Mouse (Mus musculus) kidney, adult 18-20 months (tissue): Measurements from ENCODE around the gene Ppp4r4.
A peak's percentile ranks its signal among the peaks of the same experiment; 100 is the strongest.
"Not testable (repeated sequence)": the region's sequence is repeated elsewhere in the genome, so short reads cannot be mapped to it uniquely, and the experiment has no call there.

Experiments used
- DNase-seq: peaks from one replicate; pipeline ENCODE4 v3.0.0; 2021

The Ppp4r4 gene

DNA sequence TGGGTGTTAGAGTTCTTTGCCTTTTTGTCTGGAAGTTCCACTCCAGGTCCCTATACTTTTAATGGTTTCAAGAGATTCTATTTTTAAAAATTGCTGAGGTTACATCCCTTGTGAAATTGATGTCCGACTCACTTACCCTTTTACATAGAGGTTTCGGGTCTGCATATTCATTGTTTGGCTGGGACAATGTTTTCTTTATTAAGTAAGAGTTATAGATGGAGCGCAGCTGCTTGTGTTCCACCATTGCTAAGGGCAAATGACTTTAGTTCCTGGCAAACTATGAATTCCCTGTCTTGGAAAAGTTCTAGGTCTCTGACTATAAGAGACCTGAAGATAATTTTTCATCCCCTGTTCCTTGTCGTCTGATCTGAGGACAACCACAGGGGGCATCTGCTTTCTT, 8.3 kb downstream of the Ppp4r4 start:
- DNase-seq: no peak

GRCm38 (mm10) chr12:103543351-103543750, 11.3 kb downstream of the Ppp4r4 start:
- DNase-seq: no peak

DNA sequence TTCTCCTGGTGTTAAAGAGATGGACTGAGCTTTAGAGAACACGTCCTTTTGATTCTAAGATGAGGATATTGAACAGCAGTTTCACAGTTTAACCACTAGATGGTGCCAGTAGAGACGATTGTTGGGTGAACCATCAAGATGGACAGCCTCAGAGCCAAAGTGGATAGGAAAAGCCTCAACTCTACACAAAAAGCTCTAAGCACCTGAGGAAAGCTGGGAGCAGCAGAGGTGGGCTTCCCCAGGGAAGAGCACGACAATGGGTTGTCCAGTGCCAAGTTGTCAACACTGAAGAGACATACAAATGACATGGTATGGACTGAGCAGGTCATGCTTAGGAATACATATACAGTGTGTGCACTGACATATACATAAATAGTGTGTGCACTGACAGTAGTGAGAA, 12.1 kb downstream of the Ppp4r4 start:
- peak; percentile 20 for DNase-seq

DNA sequence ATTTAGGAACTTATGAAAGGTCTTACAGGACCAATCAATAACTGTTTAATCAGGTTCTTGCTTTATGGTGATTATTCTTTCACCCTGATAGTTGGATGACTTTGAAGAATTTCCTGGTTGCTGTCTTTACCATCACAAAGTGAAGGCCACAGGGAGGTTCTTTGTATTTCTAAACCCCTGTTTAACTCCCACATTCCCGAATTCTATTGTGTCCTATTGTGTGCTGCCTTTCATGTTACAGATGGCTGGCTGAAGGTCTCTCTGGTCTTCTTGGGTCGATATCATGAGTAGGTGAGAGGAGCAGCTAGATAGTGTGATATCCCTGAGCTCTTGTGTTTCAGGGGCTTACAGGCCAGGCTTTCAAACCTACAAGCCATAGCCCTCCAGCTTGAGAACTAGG, 15.4 kb downstream of the Ppp4r4 start:
- no peak for DNase-seq

GRCm38 (mm10) chr12:103548526-103548925, 16.4 kb downstream of the Ppp4r4 start:
- DNase-seq: no peak

GRCm38 (mm10) chr12:103550047-103550446, 18.0 kb downstream of the Ppp4r4 start:
- DNase-seq: no peak

DNA sequence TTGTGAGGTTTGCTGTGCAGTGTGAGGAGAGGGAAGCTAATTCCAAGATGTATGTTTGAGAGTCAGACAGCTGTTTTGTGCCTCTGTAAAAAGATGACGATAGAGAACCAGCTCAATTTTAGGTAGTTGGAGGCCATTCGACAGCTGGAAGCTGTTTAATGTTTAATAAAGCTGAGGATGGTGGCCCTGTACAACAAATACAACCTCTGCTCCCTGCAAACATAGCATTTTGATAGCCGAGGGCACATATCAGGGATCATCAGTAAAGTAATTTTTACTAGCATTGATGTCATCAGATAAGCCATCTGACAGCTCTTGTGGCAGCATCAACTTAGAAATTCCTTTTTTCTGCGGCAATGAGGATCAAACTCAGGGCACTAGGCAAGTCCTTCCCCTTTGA, 19.3 kb downstream of the Ppp4r4 start:
- DNase-seq: no peak

DNA sequence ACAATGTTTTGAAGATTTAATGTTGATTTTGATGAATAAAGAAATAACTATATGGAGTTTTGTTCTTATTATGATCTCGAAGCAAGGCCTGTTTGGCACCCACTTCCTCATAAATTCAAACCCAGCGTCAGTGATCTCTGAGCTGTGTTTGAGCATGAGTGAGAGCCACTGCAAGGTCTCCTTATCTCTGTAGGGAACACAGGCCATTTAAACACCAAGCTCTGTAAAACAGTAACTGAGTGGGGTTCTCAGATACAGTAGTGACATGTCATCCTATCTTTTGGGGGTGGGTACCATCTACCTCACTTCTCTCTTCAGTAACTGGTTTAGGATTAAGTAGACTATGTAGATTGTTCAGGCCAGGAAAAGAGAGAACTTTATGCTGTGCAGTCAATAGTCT, 20.4 kb downstream of the Ppp4r4 start:
- no peak for DNase-seq

DNA sequence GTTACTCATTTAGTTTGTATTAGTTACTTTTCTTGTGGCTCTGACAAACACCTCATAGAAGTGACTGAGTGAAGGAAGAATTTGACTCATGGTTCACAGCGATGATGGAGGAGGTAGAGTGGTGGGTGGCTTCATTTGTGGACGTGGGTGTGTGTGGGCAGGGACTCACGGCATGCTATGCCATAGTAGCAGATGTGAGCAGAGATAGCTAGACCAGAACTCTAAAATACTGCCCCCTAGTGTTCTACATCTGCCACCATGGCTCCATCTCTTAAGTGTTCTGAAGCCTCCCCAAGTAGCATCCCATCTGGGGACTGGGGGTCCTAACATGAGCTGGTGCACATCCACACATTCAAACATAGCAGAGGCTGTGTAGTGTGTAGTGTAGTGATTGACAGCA, 21.4 kb downstream of the Ppp4r4 start:
- no peak for DNase-seq

- DNase-seq: no peak
These were observed 24.8 kb downstream of the Ppp4r4 start for GRCm38 (mm10) chr12:103556856-103557255.

DNA sequence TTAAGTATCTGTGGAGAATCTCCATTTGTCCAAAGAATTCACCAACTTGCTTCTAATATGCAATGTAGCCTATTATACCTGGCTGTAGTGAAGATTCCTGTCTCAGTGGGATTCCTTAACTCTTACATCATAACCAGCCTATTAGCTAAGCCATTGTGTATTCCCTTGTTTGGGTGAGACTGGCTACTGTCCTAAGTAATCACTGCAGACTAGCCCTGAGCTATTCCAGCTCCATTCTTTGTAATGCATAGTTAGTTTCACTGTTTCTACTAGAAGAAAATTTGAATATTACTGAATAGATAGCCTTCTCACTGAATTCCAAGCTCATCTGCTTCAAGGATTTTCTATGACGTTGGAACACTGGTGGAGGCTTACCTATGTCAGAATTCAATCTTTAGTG, 32.6 kb downstream of the Ppp4r4 start:
- no peak for DNase-seq

- no peak for DNase-seq
These were observed 33.1 kb downstream of the Ppp4r4 start for GRCm38 (mm10) chr12:103565151-103565550.

DNA sequence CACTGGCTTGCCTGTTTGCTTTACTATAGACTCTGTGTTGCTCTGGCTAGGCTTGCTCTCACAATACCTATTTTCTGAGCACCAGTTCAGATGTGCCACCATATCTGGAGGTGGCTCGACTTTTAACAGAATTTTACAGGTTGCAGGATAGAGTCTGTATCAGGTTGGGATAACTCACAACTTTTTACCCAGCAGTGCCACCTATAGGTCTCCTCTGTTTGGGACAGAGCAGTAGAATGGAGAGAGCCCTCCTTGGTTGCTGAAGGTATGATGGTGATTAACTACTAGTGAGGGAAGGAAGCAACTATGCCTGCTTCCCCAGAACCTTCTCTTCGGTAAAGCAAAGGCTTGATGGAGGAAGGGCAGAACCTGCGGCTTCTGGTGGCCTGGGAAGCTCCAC, 35.0 kb downstream of the Ppp4r4 start:
- peak; percentile 24 for DNase-seq

DNA sequence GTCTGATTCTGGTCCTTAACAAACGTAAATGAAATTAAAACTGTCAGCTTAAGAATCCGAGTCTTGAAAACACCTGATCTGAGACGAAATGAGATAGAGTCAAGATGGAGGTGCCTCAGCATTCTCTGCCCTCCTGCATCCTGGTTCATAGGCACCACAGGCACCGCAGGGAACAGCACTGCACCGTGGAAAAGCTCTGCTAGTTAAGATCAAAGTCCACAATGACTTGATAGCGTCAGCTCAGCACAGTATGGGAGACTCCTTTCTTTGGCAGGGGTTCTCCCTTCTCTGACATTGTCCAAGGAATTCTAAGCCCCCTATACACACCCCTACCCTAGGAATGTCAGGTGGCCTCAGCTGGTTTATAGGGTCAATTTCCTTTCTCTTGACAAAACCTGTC, 37.6 kb downstream of the Ppp4r4 start:
- peak; percentile 4 for DNase-seq

DNA sequence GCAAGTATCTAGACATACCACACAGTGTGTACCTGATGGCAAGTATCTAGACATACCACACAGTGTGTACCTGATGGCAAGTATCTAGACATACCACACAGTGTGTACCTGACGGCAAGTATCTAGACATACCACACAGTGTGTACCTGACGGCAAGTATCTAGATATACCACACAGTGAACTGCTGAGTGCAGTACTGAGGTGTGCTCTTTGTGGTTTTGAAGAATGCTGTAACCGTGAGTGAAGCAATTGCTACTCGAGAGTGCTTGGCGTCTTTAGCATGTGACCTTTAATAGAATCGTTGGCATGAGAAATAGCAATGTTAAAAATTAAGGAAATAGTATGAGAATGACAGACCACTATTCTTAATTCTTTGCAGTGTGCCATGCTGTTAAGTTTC, 46.1 kb downstream of the Ppp4r4 start:
- not testable (repeated sequence) for DNase-seq

GRCm38 (mm10) chr12:103583771-103584170, 51.7 kb downstream of the Ppp4r4 start:
- DNase-seq: no peak

- no peak for DNase-seq
These were observed 66.3 kb downstream of the Ppp4r4 start for GRCm38 (mm10) chr12:103598411-103598810.

GRCm38 (mm10) chr12:103600364-103600763, 68.3 kb downstream of the Ppp4r4 start:
- DNase-seq: no peak

- no peak for DNase-seq
These were observed 69.8 kb downstream of the Ppp4r4 start for GRCm38 (mm10) chr12:103601839-103602238.

DNA sequence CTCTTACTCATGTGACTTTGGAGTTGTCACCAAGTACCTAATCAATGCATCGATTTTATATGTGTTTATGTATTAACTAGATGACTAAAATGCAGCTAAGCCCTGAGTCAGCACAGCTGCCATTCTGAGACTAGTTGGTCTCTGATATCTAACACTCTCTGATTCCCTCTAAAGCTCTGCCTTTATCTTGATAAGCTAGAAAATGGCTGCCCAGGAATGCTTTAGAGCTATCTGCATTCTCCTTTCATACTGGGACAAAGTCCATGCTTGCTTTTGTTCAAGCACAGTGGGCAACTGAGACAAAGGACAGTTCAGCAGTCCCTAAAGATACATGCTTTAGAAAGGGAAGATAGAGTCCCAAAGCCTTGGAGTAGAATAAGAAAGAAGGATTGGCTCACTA, 83.1 kb downstream of the Ppp4r4 start:
- DNase-seq: no peak

DNA sequence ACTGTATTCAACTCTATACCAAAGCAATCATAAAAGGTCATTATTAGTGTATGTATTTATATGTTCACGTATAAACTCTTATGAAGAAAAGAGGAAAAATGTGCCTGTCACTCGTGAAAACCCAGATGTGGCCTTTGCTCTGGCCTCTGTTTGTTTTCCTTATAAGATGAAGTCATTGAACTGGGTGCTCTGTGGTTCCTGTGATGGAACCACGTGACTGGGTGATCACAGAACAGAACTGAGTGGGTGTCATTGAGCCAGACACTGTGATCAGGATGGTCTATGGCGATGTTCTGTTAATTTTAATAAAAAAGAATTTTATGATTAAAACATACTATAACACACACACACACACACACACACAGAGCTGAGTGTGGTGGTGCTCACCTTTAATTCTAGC, 83.7 kb downstream of the Ppp4r4 start:
- DNase-seq: no peak

DNA sequence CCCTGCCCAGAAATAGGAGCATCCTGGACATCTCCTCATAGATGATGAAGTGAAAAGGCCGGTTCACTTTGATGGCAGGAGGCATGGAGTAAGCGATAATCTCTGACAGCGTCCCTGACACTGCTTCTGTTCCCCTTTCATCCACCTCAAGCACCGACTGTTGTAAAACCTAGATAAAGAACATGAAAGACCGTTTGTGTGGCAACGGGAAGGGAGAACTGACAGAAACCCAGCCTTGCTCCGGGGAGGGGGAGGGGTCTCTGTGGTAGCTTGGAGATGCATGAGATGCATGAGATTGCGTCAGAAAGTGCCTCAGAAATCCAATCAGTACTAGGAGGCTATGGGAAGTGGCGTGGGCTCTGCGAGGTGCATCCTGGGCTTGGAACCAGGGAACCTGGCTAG, 84.8 kb downstream of the Ppp4r4 start:
- no peak for DNase-seq

GRCm38 (mm10) chr12:103631203-103631612, 99.1 kb downstream of the Ppp4r4 start, which contains the start of gene Serpina10:
TSS of gene Serpina10 (minus strand) at chr12:103631444.
- DNase-seq: no peak

- no peak for DNase-seq
These were observed 102.3 kb downstream of the Ppp4r4 start for GRCm38 (mm10) chr12:103634430-103634829.

DNA sequence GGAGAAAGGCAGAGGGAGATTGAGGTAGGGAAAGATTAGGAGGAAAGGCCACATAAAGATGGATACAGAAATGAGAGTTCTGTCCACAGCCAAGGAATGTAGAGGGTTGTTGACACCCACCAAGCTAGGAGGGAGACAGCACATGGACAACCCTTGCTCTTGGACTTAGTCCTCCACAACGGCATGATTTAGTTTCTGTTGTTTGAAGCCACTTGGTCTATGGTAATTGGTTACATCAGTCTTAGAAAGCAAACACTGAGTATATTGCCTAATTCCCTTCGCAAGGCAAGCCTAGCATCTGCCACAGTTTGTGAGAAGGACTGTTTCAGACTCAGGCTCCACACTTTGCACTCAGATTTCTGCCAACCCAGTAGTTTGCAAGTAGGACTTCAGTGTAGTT, 103.8 kb downstream of the Ppp4r4 start:
- DNase-seq: no peak

GRCm38 (mm10) chr12:103643336-103643735, 111.3 kb downstream of the Ppp4r4 start:
- peak; percentile 85 for DNase-seq
